Mouse (Mus musculus) yolk sac, embryonic 10.5 days (tissue): ENCODE measurements at regions not wholly inside any gene's neighbourhood (a gene's known extent, or its start where the extent isn't known, plus 50 kb on each side); places are given as distances from the start of the nearest gene placed in this dataset.
"Not testable (repeated sequence)": the region's sequence is repeated elsewhere in the genome, so short reads cannot be mapped to it uniquely, and the experiment has no call there.

Experiments used
- DNase-seq: peaks from one replicate; pipeline ENCODE4 v3.0.0-alpha.2; 2017; ENCODE audit warnings: low spot score

DNA sequence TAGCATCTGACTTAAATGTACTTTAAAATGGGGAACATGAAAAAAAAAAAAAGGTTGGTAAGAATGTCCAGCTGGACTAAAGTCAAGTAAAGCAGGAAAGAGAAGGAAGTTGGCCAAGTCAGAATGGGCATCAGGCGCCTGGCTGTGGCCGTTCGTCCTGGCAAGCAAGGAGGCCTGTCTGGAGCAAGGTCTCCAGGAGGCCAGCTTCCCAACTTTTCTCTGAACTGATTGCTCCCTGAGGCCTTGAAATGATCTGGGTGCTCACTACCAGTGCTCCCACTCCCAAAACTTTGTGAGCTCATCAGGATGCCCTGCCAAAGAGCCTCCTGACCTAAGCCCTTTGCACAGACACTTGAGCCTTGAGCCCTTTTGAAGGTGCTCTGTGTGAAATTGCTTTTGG, 141.7 kb upstream of the Gm21897 start:
- no peak for DNase-seq

DNA sequence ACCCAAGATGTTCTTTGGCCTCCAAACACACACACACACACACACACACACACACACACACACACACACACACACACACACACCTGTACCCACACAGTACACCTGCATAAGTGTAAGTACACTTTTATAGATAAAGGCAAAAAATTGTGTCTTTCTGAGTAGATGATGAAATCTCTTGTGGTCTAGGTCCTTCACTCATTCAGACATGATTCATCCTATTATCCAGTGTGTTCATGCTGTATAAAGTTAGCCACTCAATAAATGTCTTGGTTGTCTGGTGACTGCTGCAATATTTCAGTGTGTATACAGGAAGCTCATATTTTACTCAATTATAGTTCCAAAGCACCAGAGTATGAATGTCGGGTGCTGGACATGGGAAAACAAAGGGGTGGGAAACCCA, 131.5 kb upstream of the Gm21897 start:
- no peak for DNase-seq

DNA sequence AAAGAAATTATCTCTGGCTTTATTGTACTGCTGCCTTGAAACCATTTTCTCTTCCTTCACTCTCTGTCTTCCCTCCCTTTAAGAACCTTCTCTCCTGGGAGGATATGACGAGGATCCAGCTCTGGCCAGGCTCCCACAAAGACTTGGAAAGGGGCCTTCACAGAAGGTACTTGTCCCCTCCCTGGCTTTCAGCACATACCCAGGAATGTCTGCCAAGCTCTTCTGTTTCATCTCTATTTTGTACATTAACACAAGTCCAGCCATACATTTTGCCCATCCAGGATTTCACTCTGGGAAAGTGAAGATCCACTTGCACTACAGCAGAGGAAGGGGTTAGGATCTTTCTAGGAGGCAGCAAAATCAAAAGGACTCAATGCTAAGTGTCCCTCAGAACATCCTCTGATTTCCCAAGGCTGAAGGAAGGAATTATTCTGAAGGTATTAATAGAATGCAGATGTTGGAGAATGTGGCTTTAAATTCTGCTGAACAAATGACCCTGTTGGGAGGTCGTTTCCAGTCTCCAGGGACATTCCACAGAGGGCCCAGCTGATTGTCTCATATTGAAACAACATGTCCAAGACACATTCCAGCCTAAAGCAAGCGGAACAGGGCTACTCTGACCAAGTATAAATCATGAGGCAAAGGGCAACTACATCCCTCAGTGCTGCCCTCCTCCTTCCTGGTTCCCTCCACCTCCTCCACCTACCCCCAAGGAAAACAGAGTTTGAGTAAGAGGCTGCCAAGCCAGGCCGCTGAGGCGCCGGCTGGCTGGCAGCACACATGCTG, 122.1 kb upstream of the Gm21897 start:
- DNase-seq = peak; percentile 54

DNA sequence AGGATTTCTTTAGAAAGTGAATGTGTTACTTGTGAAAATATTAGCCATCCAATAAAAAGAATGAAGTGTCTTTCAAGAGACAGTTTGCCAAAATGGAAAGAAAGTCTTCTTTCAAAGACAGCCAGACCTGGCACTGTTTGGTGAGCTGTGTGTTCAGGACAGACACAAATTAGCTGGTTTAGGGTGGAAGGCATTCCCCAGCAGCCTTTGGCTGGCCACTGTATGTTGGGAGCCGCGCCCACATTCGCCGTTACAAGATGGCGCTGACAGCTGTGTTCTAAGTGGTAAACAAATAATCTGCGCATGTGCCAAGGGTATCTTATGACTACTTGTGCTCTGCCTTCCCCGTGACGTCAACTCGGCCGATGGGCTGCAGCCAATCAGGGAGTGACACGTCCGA, 121.3 kb upstream of the Gm21897 start:
- not testable (repeated sequence) for DNase-seq

DNA sequence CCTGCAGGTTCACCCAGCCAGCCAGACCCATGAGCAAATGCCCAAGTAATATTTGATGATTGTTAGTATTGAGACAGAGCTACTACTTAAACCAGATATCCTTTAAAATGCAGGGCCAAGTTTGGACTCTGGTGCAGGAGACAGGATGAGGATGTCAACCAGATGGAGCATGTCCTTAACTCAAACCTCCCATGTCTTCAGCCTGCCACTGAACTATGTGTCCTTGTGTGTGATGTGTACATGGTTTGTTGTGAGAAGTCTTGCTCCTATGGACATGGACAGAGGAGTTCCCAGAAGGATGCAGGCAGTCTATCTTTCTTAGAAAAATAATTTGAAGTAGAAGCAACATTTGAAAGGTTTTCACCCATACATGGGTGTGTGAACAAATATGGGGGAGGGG, 120.4 kb upstream of the Gm21897 start:
- DNase-seq = no peak

DNA sequence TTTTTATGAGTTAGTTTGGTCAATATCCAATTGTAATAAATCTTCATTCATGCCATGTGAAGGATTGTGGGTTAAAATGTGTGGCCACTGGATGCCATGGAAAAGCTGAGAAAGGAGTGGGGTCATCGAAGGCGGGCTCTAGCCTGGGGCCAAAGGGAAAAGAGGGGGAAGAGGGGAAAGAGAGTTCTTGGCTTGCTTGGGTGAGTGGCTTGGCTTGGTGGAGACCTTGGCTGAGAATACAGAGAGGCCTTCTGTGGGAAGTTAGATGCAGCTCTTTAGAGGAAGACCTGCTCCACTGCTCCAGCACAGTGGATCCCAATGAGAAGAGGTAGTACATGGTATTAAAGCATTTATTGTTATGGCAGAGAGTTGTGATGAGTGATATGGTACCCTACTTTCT, 101.3 kb upstream of the Gm21897 start:
- no peak for DNase-seq

DNA sequence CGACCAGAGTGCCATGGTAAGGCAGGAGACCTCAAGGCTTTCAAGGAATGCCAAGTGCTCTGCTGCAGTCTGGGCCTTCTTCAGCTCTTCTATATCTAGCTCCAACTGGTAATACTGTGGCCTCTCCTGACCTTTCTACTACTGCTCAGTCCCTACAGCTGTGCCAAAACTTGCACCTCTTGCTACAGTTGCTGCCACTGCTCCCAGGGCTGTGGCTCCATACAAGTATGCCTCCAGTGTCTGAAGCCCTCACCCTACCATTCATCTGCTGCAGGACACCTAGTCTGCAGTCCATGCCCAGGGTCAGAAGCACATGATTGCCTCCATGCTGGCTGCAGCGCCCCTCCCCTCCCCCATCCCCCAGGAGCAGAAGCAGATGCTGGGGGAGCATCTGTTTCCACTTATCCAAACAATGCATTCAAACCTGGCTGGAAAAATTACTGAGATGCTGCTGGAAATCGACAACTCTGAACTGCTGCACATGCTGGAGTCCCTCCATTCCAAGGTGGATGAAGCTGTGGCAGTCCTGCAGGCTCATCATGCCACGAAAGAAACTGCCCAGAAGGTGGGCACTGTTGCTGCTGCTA, 96.2 kb upstream of the Gm21897 start:
- peak; percentile 25 for DNase-seq

DNA sequence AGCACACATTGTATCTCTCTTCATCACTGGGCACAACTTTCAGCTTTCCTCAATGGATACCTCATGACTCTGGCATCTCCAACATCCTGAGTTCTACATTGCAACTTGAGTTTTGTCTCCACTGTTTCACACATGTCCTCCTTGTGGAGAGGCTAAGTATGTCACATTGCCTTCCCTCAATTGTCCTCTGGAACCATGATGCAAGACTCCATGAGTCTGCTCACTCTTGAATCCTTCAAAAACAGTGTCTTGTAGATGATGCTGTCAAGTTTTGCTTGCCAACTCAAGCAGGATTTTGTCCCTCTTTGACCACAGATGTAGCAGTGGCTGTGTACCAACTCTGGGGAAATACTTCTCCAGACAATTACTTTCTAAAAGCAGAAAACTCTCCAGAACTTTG, 79.4 kb upstream of the Gm21897 start:
- DNase-seq = no peak

DNA sequence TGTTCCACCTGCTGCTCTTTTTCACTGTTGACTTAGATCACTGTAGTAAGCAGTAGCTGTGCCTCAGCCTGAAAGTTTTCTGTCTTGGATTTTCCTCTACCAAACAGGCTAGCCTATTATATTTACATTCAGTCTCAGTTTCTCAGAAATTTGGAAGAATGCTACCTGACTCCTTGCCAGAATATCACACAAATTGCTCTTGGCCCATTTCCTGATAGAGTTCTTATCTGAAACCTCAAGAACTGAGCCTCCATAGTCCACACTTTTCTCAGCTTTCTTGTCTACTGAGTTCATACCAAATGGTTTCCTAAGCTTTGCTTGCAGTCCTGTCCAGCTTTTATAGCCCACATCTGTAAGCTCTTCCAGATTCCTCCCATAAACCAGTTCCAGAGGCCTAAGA, 78.8 kb upstream of the Gm21897 start:
- DNase-seq = no peak

DNA sequence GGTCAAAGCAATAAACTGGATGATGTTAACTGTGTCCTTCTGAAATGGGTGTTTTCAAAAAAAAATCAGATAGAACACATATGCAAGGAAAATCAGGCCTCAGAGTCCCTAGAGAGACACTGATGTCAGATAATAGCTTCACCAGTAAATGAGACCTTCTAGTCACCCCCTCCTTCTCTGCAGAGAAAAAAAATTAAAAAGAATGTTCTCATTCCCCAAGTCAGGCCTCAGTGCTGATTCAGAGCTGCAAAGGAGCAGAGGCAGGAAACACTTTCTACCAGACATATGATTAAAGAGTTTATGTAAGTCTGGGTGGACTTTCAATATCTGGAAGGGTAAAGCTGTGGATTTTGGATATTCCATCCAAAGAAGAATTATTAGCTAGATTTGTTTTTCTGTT, 67.1 kb upstream of the Gm21897 start:
- no peak for DNase-seq

DNA sequence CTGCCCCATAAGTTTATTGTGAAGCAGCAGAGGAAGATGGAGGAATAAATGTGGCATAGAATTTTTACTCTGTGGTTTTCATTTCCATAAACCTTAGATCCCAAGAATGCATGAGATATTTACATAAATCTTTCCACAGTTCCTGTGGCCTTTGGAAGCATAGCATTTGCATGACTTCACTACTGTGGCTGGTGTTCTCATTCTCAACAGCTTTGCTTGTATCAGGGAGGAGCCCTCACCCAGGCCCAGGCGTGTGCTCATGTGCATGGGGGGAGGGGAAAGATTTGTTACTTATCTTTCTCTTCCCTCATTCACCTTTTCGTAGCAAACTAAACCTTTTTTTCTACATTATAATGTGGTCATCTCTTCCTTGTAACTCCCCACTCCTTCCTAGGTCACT, 65.6 kb upstream of the Gm21897 start:
- no peak for DNase-seq

DNA sequence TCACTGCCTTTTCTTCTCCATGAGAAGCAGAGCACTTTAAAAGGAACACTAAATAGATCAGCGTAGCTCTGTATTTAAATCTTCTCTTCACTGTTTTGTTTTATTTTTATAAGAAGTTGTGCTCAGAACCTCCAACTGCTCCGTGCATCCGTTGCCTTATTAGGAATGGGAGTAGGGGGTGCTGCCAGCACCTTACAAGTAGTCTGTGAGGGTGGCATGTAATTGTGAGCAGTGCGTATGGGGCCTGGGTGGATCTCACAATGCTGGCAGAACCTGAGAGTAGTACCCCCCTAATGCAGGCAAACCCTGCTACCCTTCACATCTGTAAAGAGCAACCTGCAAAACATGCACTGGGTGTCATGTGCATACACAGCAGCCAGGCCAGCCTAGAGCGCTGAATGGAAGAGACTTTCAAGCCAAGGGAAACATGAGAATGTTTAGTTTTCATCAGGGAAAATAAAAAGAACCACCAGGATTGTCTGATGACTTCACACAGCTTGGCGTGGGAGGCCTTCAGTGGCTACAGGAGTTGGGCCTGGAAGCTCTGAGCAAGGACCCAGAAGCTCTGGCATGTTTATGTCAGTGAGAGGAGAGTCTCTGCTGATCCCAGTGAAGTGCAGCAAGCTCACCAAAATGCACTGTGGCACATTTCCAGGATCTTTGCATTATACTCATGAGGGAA, 64.5 kb upstream of the Gm21897 start:
- peak; percentile 21 for DNase-seq

DNA sequence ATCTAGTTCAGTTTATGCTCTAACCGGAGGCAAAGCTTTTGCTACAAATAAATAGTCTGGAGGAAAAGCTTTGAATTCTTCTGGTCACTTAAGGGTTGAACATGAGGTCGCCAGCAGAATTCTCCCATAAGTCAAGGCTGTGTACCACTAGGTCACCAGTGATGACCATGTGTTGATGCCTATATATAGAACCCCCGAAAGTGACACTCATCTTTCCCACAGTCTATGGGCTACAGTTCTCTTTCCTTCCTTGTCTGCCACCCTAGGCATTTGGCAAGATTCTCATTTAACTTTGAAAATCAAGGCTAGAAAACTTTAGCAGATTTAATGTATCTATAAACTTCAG, 63.9 kb upstream of the Gm21897 start:
- DNase-seq = no peak

DNA sequence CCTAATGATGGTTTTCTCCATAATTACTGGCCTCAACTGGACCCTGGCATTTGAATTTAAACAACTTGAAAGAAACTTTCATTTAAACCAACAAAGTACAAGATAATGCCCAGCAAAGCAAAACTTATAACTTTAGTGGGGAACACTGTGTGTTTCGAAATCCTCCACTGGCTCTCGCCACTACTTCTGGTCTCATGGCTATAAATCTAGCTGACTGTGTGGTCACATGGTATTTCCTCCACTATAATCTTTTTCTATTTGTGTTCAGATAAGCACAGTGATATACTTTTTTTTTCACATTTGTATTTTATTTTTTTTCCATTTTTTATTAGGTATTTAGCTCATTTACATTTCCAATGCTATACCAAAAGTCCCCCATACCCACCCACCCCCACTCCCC, 62.6 kb upstream of the Gm21897 start:
- DNase-seq = no peak

DNA sequence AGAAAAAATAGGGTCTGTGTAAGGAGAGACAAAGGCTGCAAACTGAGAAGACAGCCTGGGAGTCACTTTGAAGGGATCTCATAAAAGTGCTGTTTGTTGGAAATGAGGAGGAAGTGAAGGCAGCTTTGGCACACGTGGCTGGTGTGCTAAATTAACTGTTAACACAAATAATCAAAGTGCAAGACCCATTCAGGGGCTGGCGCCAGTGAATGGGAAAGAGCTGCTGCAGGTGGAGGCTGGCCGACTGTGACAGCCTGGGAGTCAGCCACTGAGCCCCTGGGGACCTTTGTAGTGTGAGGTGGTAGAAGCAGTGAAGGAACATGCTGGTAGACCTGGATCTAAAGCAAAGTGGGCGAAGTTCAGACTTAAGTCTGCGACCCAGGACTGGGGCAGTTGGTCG, 57.8 kb upstream of the Gm21897 start:
- no peak for DNase-seq

DNA sequence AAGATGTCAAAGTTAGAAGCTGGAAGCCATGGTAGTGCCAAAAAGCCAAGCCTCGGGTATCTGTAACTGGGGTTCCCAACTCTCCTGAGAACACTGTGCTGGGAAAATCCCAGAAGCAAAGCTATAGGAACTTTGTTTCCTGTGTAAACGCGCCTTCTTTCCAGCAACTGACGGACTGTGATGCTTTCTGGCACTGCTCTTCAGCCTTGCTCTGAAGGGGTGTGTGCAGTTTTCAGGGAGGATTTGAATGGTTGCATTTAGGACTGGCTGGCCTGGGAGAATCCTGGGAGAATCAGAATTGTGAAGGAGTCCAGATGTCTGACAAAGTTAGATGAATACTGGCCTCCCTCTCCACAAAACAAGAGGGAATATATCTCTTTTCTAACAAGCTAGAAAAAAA, 57.2 kb upstream of the Gm21897 start:
- no peak for DNase-seq
